Mouse (Mus musculus): ENCODE data around the gene Olfr352. TPM values are rescaled to one million over a fixed set of nuclear protein-coding genes. Genes with fewer than 3 reads are reported as not detected.

Gene Olfr352
- total RNA-seq (2014; fragmentation: Nextera tagmentation) (not detected in 2 replicates), total RNA-seq (2017) (not detected in 2 replicates)

DNA sequence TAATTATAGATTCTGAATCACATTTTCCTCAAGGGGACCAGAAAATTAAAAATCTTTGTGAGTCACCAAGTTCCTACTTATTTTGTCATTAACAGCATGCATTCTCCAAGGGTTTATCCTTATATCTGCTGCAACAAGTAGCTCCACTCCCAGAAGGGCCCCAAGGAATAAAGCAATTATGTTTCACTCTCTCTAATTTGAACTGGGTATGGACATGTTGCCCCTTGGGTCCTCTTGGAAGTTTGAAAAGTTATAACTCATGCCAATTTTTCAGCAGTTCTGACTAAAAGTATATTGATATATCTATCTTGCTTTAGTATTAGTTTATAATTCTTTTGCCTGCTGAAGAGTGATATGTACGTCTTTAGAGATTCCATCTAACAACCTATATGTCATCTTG is at the start of gene Olfr352:
TSS of gene Olfr352 (plus strand) at position 301 of the 400 bp plus-strand sequence.
- ATAC-seq (replicated peaks; ENCODE audit: poor library complexity, severe bottlenecking): no peak

DNA sequence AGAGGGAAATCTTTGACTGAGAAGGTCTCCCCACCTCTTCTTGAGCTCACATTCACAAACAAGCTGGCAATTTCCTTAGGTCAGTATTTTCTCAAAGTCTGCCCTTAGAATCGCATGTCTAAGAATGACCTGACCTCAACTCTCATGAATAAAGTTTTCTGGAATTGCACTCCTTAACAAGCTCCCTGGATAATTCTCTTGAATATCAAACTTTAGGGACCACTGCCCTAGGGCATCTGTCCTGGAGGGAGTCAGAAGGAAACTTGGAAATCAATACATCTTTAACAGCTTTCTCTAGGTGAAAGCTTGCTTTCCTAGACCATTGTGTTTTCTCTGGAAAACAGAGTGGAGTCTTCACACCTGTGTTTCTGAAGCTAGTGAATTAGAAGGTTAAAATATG is 22.2 kb upstream of the Olfr352 start, which contains the start of gene Olfr350:
TSS of gene Olfr350 (plus strand) at position 301 of the 400 bp plus-strand sequence.
- no peak for ATAC-seq (replicated peaks; ENCODE audit: poor library complexity, severe bottlenecking)

- ATAC-seq (replicated peaks; ENCODE audit: poor library complexity, severe bottlenecking): no peak
These were observed 5.7 kb upstream of the Olfr352 start, which contains the start of gene Olfr351 for GRCm38 (mm10) chr2:36862560-36862959. Olfr351 (minus strand) TSS chr2:36862660.

DNA sequence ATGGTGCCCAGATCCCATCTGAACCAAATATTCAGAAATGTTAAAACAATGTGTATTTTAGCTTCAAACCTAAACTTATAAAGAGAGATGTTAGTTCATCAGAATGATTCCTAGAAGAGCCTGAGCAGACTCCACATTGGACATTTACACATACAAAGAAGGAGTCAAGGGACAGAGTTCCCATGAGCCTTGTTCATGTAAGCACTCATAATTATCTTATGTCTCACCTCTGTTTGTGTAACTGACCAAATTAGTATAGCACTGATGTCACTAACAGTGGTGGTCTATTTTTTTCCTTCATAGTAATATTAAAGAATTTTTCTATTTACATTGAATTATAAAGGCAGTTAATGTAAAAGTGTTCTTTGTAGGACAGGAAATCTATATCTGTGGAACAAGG is 24.6 kb downstream of the Olfr352 start, which contains the start of gene Olfr353:
TSS of gene Olfr353 (minus strand) at position 101 of the 400 bp plus-strand sequence.
- ATAC-seq (replicated peaks; ENCODE audit: poor library complexity, severe bottlenecking): no peak

- ATAC-seq (replicated peaks; ENCODE audit: poor library complexity, severe bottlenecking): no peak
These were observed 28.9 kb downstream of the Olfr352 start for GRCm38 (mm10) chr2:36897114-36897513.

DNA sequence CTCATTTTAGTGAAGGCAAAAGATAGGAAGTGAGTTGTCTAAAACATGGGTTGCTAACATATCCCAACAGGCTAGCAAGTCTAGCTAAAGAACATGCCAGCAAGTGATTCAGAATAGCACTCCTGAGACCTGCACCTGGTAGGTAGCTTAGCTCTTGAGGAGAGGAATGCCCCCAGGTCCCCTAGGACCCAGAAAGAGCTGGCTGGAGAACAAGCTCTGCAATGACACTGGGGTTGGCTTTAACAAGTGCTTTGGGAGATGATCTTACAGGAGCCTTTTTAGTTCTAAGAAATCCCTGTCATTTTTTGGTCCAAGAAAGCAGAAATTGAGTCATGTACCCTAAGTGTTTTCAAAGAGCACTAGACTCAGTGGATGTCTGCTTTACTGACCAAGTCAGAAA is 37.1 kb downstream of the Olfr352 start, which contains the start of gene Olfr354:
TSS of gene Olfr354 (plus strand) at position 301 of the 400 bp plus-strand sequence.
- no peak for ATAC-seq (replicated peaks; ENCODE audit: poor library complexity, severe bottlenecking)

Other genes starting within 250 kb of the Olfr352 start
- not detected in 2 replicates for gene Olfr345, start 228.4 kb upstream of the Olfr352 start, total RNA-seq (2014; fragmentation: Nextera tagmentation)
- gene Olfr345, start 228.4 kb upstream of the Olfr352 start, total RNA-seq (2017): not detected in 2 replicates
- not detected in 2 replicates for gene Olfr346, start 182.7 kb upstream of the Olfr352 start, total RNA-seq (2014; fragmentation: Nextera tagmentation)
- not detected in 2 replicates for gene Olfr346, start 182.7 kb upstream of the Olfr352 start, total RNA-seq (2017)
- not detected in 2 replicates for gene Olfr347, start 136.6 kb upstream of the Olfr352 start, total RNA-seq (2014; fragmentation: Nextera tagmentation)
- gene Olfr347, start 136.6 kb upstream of the Olfr352 start, total RNA-seq (2017): not detected in 2 replicates
- gene Olfr348, start 84.2 kb upstream of the Olfr352 start, total RNA-seq (2014; fragmentation: Nextera tagmentation): not detected in 2 replicates
- not detected in 2 replicates for gene Olfr348, start 84.2 kb upstream of the Olfr352 start, total RNA-seq (2017)
- not detected in 2 replicates for gene Olfr50, start 77.9 kb upstream of the Olfr352 start, total RNA-seq (2014; fragmentation: Nextera tagmentation)
- not detected in 2 replicates for gene Olfr50, start 77.9 kb upstream of the Olfr352 start, total RNA-seq (2017)
- gene Olfr3, start 51.4 kb upstream of the Olfr352 start, total RNA-seq (2014; fragmentation: Nextera tagmentation): not detected in 2 replicates
- gene Olfr3, start 51.4 kb upstream of the Olfr352 start, total RNA-seq (2017): not detected in 2 replicates
- not detected in 2 replicates for gene Olfr350, start 22.1 kb upstream of the Olfr352 start, total RNA-seq (2014; fragmentation: Nextera tagmentation)
- gene Olfr350, start 22.1 kb upstream of the Olfr352 start, total RNA-seq (2017): not detected in 2 replicates
- not detected in 2 replicates for gene Olfr351, start 5.8 kb upstream of the Olfr352 start, total RNA-seq (2014; fragmentation: Nextera tagmentation)
- not detected in 2 replicates for gene Olfr351, start 5.8 kb upstream of the Olfr352 start, total RNA-seq (2017)
- gene Olfr353, start 24.5 kb downstream of the Olfr352 start, total RNA-seq (2014; fragmentation: Nextera tagmentation): not detected in 2 replicates
- gene Olfr353, start 24.5 kb downstream of the Olfr352 start, total RNA-seq (2017): not detected in 2 replicates
- gene Olfr354, start 37.2 kb downstream of the Olfr352 start, total RNA-seq (2014; fragmentation: Nextera tagmentation): not detected in 2 replicates
- gene Olfr354, start 37.2 kb downstream of the Olfr352 start, total RNA-seq (2017): not detected in 2 replicates
- not detected in 2 replicates for gene Olfr355, start 60.4 kb downstream of the Olfr352 start, total RNA-seq (2014; fragmentation: Nextera tagmentation)
- gene Olfr355, start 60.4 kb downstream of the Olfr352 start, total RNA-seq (2017): not detected in 2 replicates
- gene Olfr356, start 68.7 kb downstream of the Olfr352 start, total RNA-seq (2014; fragmentation: Nextera tagmentation): not detected in 2 replicates
- gene Olfr356, start 68.7 kb downstream of the Olfr352 start, total RNA-seq (2017): not detected in 2 replicates
- not detected in 2 replicates for gene Olfr357, start 125.4 kb downstream of the Olfr352 start, total RNA-seq (2014; fragmentation: Nextera tagmentation)
- not detected in 2 replicates for gene Olfr357, start 125.4 kb downstream of the Olfr352 start, total RNA-seq (2017)
- gene Olfr358, start 140.9 kb downstream of the Olfr352 start, total RNA-seq (2014; fragmentation: Nextera tagmentation): not detected in 2 replicates
- not detected in 2 replicates for gene Olfr358, start 140.9 kb downstream of the Olfr352 start, total RNA-seq (2017)
- not detected in 2 replicates for gene Olfr360, start 197.3 kb downstream of the Olfr352 start, total RNA-seq (2014; fragmentation: Nextera tagmentation)
- gene Olfr360, start 197.3 kb downstream of the Olfr352 start, total RNA-seq (2017): not detected in 2 replicates
- gene Olfr361, start 220.8 kb downstream of the Olfr352 start, total RNA-seq (2014; fragmentation: Nextera tagmentation): not detected in 2 replicates
- not detected in 2 replicates for gene Olfr361, start 220.8 kb downstream of the Olfr352 start, total RNA-seq (2017)
- not detected in 2 replicates for gene Olfr362, start 249.4 kb downstream of the Olfr352 start, total RNA-seq (2014; fragmentation: Nextera tagmentation)
- not detected in 2 replicates for gene Olfr362, start 249.4 kb downstream of the Olfr352 start, total RNA-seq (2017)

Data from granulocyte monocyte progenitor cell, adult 5-6 weeks (primary cell).